Mouse (Mus musculus) CH12.LX (cell line): ENCODE measurements around the gene Gpx4. TPM values are rescaled to one million over a fixed set of nuclear protein-coding genes. Genes with fewer than 3 reads are reported as not detected.

Experiments
- DNase-seq: peaks from one replicate; pipeline ENCODE4 v3.0.0-alpha.2; 2013; ENCODE audit errors: extremely low read depth
- H3K27ac ChIP-seq: 2 replicates; pipeline ENCODE4 v1.5.1; 2012; ENCODE audit warnings: low read depth, mild to moderate bottlenecking, control low read depth, moderate library complexity; ENCODE audit not compliant: insufficient read depth
- H3K27me3 ChIP-seq: replicated peaks from 2 replicates; pipeline ENCODE3; 2012; ENCODE audit warnings: inconsistent platforms
- H3K36me3 ChIP-seq, 2 experiments: replicated peaks in 1 of 2; 2 replicates each; pipeline versions ENCODE3 to v1.6.1; 2012; ENCODE audit warnings: inconsistent platforms in 1 of 2, low read length in 1 of 2, mild to moderate bottlenecking in 1 of 2, mixed read lengths in 1 of 2, moderate library complexity in 1 of 2; ENCODE audit not compliant: control insufficient read depth in 1 of 2, insufficient read depth in 1 of 2
- H3K4me1 ChIP-seq, 2 experiments: 2 replicates each; pipeline ENCODE4 v1.6.1; 2012; ENCODE audit warnings: inconsistent platforms in 1 of 2, moderate library complexity in 1 of 2; ENCODE audit not compliant: insufficient read depth in 2 of 2, control insufficient read depth in 1 of 2
- H3K4me2 ChIP-seq: 2 replicates; pipeline ENCODE4 v1.6.1; 2012; ENCODE audit warnings: low read depth, mild to moderate bottlenecking, control low read depth; ENCODE audit not compliant: poor library complexity, insufficient read depth, severe bottlenecking
- H3K4me3 ChIP-seq, 3 experiments: fragments of 150-350 bp in 1 of 3; sonication (generic) in 1 of 3; replicated peaks in 1 of 3; 2 replicates each; pipeline versions ENCODE3 to v1.5.1; 2011 to 2012; ENCODE audit warnings: low read depth in 2 of 3, low read length in 2 of 3, mild to moderate bottlenecking in 2 of 3, moderate library complexity in 2 of 3, control low read depth in 1 of 3, improper control_type of control experiment in 1 of 3, inconsistent platforms in 1 of 3, mixed read lengths in 1 of 3; ENCODE audit not compliant: poor library complexity in 1 of 3
- H3K79me2 ChIP-seq: replicated peaks from 2 replicates; pipeline ENCODE4 v1.6.1; 2012; ENCODE audit warnings: mild to moderate bottlenecking, moderate library complexity; ENCODE audit not compliant: control insufficient read depth, poor library complexity, insufficient read depth, severe bottlenecking; ENCODE audit errors: extremely low read depth
- H3K9ac ChIP-seq: 2 replicates; pipeline ENCODE4 v1.6.1; 2012; ENCODE audit warnings: low read depth, mild to moderate bottlenecking, control low read depth, moderate library complexity; ENCODE audit not compliant: insufficient read depth
- H3K9me3 ChIP-seq: replicated peaks from 2 replicates; pipeline ENCODE3; 2012; ENCODE audit warnings: low read length, inconsistent platforms, mixed read lengths
- CHD1 ChIP-seq: IDR thresholded peaks from 2 replicates; pipeline ENCODE4 v1.6.1; 2012; ENCODE audit warnings: low read depth, low read length, improper control_type of control experiment, inconsistent platforms
- E2F4 ChIP-seq: IDR thresholded peaks from 2 replicates; pipeline ENCODE4 v1.6.1; 2011; ENCODE audit warnings: low read depth, low read length, improper control_type of control experiment; ENCODE audit not compliant: insufficient replicate concordance
- ELF1 ChIP-seq: IDR thresholded peaks from 2 replicates; pipeline ENCODE4 v1.6.1; 2014; ENCODE audit warnings: low read depth, mild to moderate bottlenecking, inconsistent platforms, low read length, improper control_type of control experiment
- ETS1 ChIP-seq: conservative IDR thresholded peaks from 2 replicates; pipeline ENCODE4 v1.6.1; 2012; ENCODE audit warnings: low read depth, mild to moderate bottlenecking, inconsistent platforms, low read length, improper control_type of control experiment, moderate library complexity
- HCFC1 ChIP-seq: IDR thresholded peaks from 2 replicates; pipeline ENCODE4 v1.6.1; 2012; ENCODE audit warnings: low read depth, mild to moderate bottlenecking, inconsistent platforms, low read length, improper control_type of control experiment
- IRF4 ChIP-seq: IDR thresholded peaks from 2 replicates; pipeline ENCODE4 v1.6.1; 2014; ENCODE audit warnings: low read depth, mild to moderate bottlenecking, inconsistent platforms, low read length, improper control_type of control experiment
- JUN ChIP-seq: IDR thresholded peaks from 2 replicates; pipeline ENCODE4 v1.6.1; 2011; ENCODE audit warnings: low read depth, mild to moderate bottlenecking, low read length, improper control_type of control experiment, moderate library complexity; ENCODE audit not compliant: insufficient read depth
- JUND ChIP-seq: conservative IDR thresholded peaks from 2 replicates; pipeline ENCODE4 v1.6.1; 2011; ENCODE audit warnings: low read depth, low read length, improper control_type of control experiment
- KAT2A ChIP-seq: IDR thresholded peaks from 2 replicates; pipeline ENCODE4 v1.6.1; 2012; ENCODE audit warnings: low read length, improper control_type of control experiment, inconsistent platforms; ENCODE audit not compliant: insufficient replicate concordance
- MAX ChIP-seq: IDR thresholded peaks from 2 replicates; pipeline ENCODE4 v1.6.1; 2011; ENCODE audit warnings: low read length, improper control_type of control experiment
- NRF1 ChIP-seq: IDR thresholded peaks from 2 replicates; pipeline ENCODE4 v1.6.1; 2014; ENCODE audit warnings: low read depth, mild to moderate bottlenecking, inconsistent platforms, low read length, improper control_type of control experiment, moderate library complexity
- POLR2A ChIP-seq: IDR thresholded peaks from 2 replicates; pipeline ENCODE4 v1.6.1; 2011; ENCODE audit warnings: low read depth, mild to moderate bottlenecking, improper control_type of control experiment, low read length
- POLR2AphosphoS2 ChIP-seq: IDR thresholded peaks from 2 replicates; pipeline ENCODE4 v1.6.1; 2011; ENCODE audit warnings: low read depth, low read length, improper control_type of control experiment
- RAD21 ChIP-seq: IDR thresholded peaks from 2 replicates; pipeline ENCODE4 v1.6.1; 2011; ENCODE audit warnings: low read depth, mild to moderate bottlenecking, low read length, improper control_type of control experiment, moderate library complexity
- RCOR1 ChIP-seq: conservative IDR thresholded peaks from 2 replicates; pipeline ENCODE4 v1.6.1; 2012; ENCODE audit warnings: low read depth, mild to moderate bottlenecking, inconsistent platforms, low read length, improper control_type of control experiment
- SIN3A ChIP-seq: IDR thresholded peaks from 2 replicates; pipeline ENCODE4 v1.6.1; 2012; ENCODE audit warnings: low read length, improper control_type of control experiment, inconsistent platforms
- UBTF ChIP-seq: IDR thresholded peaks from 2 replicates; pipeline ENCODE4 v1.6.1; 2012; ENCODE audit warnings: low read depth, mild to moderate bottlenecking, inconsistent platforms, low read length, improper control_type of control experiment, moderate library complexity
- USF1 ChIP-seq: IDR thresholded peaks from 2 replicates; pipeline ENCODE4 v1.6.1; 2014; ENCODE audit warnings: low read depth, mild to moderate bottlenecking, inconsistent platforms, low read length, improper control_type of control experiment
- USF2 ChIP-seq: conservative IDR thresholded peaks from 2 replicates; pipeline ENCODE4 v1.6.1; 2011; ENCODE audit warnings: low read depth, low read length, improper control_type of control experiment
- ZC3H11A ChIP-seq: IDR thresholded peaks from 2 replicates; pipeline ENCODE4 v1.6.1; 2012; ENCODE audit warnings: low read depth, mild to moderate bottlenecking, inconsistent platforms, low read length, improper control_type of control experiment
- ZKSCAN1 ChIP-seq: IDR thresholded peaks from 2 replicates; pipeline ENCODE4 v1.6.1; 2012; ENCODE audit warnings: low read depth, inconsistent platforms, low read length, improper control_type of control experiment, borderline replicate concordance
- ZMIZ1 ChIP-seq: IDR thresholded peaks from 2 replicates; pipeline ENCODE4 v1.6.1; 2012; ENCODE audit warnings: low read depth, mild to moderate bottlenecking, inconsistent platforms, low read length, improper control_type of control experiment
- ZNF384 ChIP-seq: IDR thresholded peaks from 2 replicates; pipeline ENCODE4 v1.6.1; 2012; ENCODE audit warnings: low read depth, low read length, improper control_type of control experiment, inconsistent platforms
- dilution Hi-C: fragments of 300-500 bp; cut with MboI; formaldehyde crosslinking; loops from 2 replicates; pipeline ENCODE4 v1.14.3; 2020; ENCODE audit warnings: low sequenced_read_pairs; ENCODE audit not compliant: extremely low pct_unique_long_range_greater_than_20kb, extremely low pct_ligation_motif_present
- in situ Hi-C: fragments of 300-500 bp; cut with MboI; formaldehyde crosslinking; loops from 3 replicates; pipeline ENCODE4 v1.14.3; 2019; ENCODE audit warnings: low sequenced_read_pairs, low pct_ligation_motif_present, low pct_unique_long_range_greater_than_20kb, mixed read lengths
- polyA plus RNA-seq: library from polyadenylated mRNA; unstranded; fragments of >175 nt; gene quantifications from 2 replicates; pipeline ENCODE4 v1.2.1, GENCODE M21; 2012; ENCODE audit warnings: low read depth; ENCODE audit not compliant: insufficient read length
- total RNA-seq, 2 experiments: library from RNA; depleted of rRNA; stranded (reverse); fragments of 300-350 nt in 1 of 2; fragments of >200 nt in 1 of 2; gene quantifications; 2 replicates each; pipeline ENCODE4 v1.2.3; 2012 to 2014

The Gpx4 gene
- total and polyA plus RNA-seq, 3 experiments, result 332 to 459 (median 386) TPM

DNA sequence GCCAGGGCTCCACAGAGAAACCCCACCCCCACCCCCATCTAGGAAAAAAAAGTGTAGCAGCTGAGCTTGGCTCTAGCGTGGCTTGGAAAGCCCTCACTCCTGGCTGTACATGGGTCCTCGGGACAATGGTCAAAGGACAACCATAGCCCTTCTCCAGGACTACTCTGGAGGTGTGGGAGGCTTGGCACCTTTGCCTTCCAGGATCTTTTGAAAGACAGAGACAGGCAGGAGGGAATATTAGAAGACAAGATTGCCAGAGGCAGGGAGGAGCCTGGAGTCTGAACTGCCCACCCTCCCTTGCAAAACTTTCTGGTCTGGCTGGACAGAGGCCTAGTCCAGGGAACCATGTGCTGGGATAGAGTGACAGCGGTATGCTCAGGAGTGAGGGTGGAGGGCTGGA, 47.7 kb downstream of the Gpx4 start:
- Histone ChIP-seq H3K36me3 (peaks cover 13 to 82% of the 10 kb centered on the region in 2 experiments), H3K4me1 (peaks cover 9 to 35% of the 10 kb centered on the region in 2 experiments), H3K9me3 (no peaks in the 10 kb centered on the region), H3K9ac (no peak overlapping the region), H3K4me3 (no peak overlapping the region), H3K27me3 (no peaks in the 10 kb centered on the region), H3K27ac (no peak overlapping the region), H3K4me2 (no peak overlapping the region), H3K79me2 (peaks cover 16% of the 10 kb centered on the region; the same call in 1 of the 2 replicates)
- dilution Hi-C loops (no loop called here), in situ Hi-C loops (no loop called here)
- DNase-seq, result no peak
- TF ChIP-seq POLR2AphosphoS2 (no peak), USF2 (no peak), ELF1 (no peak), E2F4 (no peak), MAX (no peak), POLR2A (no peak), SIN3A (no peak), USF1 (no peak), ZC3H11A (no peak), UBTF (no peak), HCFC1 (no peak), IRF4 (no peak), ZNF384 (no peak), RCOR1 (no peak), JUN (no peak), ZMIZ1 (no peak)

GRCm38 (mm10) chr10:80095547-80095946, 48.6 kb downstream of the Gpx4 start:
- Histone ChIP-seq H3K4me2 (no peak overlapping the region), H3K4me1 (peaks cover 15 to 43% of the 10 kb centered on the region in 2 experiments), H3K79me2 (peaks cover 25% of the 10 kb centered on the region), H3K9me3 (no peaks in the 10 kb centered on the region), H3K27me3 (no peaks in the 10 kb centered on the region), H3K9ac (no peak overlapping the region), H3K36me3 (peaks cover 13 to 82% of the 10 kb centered on the region in 2 experiments), H3K4me3 (no peak overlapping the region), H3K27ac (no peak overlapping the region)
- dilution Hi-C loops, result no loop called here
- no peak for TF ChIP-seq POLR2A
- no peak for TF ChIP-seq ZNF384
- no peak for TF ChIP-seq RAD21
- TF ChIP-seq CHD1, result no peak
- no peak for TF ChIP-seq ETS1
- no peak for TF ChIP-seq ZKSCAN1
- TF ChIP-seq KAT2A, result no peak
- TF ChIP-seq JUND, result no peak
- no peak for TF ChIP-seq NRF1
- DNase-seq, result no peak
- in situ Hi-C loops, result no loop called here
